Mouse (Mus musculus) CH12.LX (cell line): ENCODE data around the gene Gm20708. TPM values are rescaled to one million over a fixed set of nuclear protein-coding genes. Genes with fewer than 3 reads are reported as not detected.

ENCODE experiments used
- DNase-seq: peaks from one replicate; pipeline ENCODE4 v3.0.0-alpha.2; 2013; ENCODE audit errors: extremely low read depth
- H3K27ac ChIP-seq: 2 replicates; pipeline ENCODE4 v1.5.1; 2012; ENCODE audit warnings: low read depth, mild to moderate bottlenecking, control low read depth, moderate library complexity; ENCODE audit not compliant: insufficient read depth
- H3K27me3 ChIP-seq: replicated peaks from 2 replicates; pipeline ENCODE3; 2012; ENCODE audit warnings: inconsistent platforms
- H3K36me3 ChIP-seq, 2 experiments: replicated peaks in 1 of 2; 2 replicates each; pipeline versions ENCODE3 to v1.6.1; 2012; ENCODE audit warnings: inconsistent platforms in 1 of 2, low read length in 1 of 2, mild to moderate bottlenecking in 1 of 2, mixed read lengths in 1 of 2, moderate library complexity in 1 of 2; ENCODE audit not compliant: control insufficient read depth in 1 of 2, insufficient read depth in 1 of 2
- H3K4me1 ChIP-seq, 2 experiments: 2 replicates each; pipeline ENCODE4 v1.6.1; 2012; ENCODE audit warnings: inconsistent platforms in 1 of 2, moderate library complexity in 1 of 2; ENCODE audit not compliant: insufficient read depth in 2 of 2, control insufficient read depth in 1 of 2
- H3K4me2 ChIP-seq: 2 replicates; pipeline ENCODE4 v1.6.1; 2012; ENCODE audit warnings: low read depth, mild to moderate bottlenecking, control low read depth; ENCODE audit not compliant: poor library complexity, insufficient read depth, severe bottlenecking
- H3K4me3 ChIP-seq, 3 experiments: fragments of 150-350 bp in 1 of 3; sonication (generic) in 1 of 3; replicated peaks in 1 of 3; 2 replicates each; pipeline versions ENCODE3 to v1.5.1; 2011 to 2012; ENCODE audit warnings: low read depth in 2 of 3, low read length in 2 of 3, mild to moderate bottlenecking in 2 of 3, moderate library complexity in 2 of 3, control low read depth in 1 of 3, improper control_type of control experiment in 1 of 3, inconsistent platforms in 1 of 3, mixed read lengths in 1 of 3; ENCODE audit not compliant: poor library complexity in 1 of 3
- H3K79me2 ChIP-seq: replicated peaks from 2 replicates; pipeline ENCODE4 v1.6.1; 2012; ENCODE audit warnings: mild to moderate bottlenecking, moderate library complexity; ENCODE audit not compliant: control insufficient read depth, poor library complexity, insufficient read depth, severe bottlenecking; ENCODE audit errors: extremely low read depth
- H3K9ac ChIP-seq: 2 replicates; pipeline ENCODE4 v1.6.1; 2012; ENCODE audit warnings: low read depth, mild to moderate bottlenecking, control low read depth, moderate library complexity; ENCODE audit not compliant: insufficient read depth
- H3K9me3 ChIP-seq: replicated peaks from 2 replicates; pipeline ENCODE3; 2012; ENCODE audit warnings: low read length, inconsistent platforms, mixed read lengths
- BHLHE40 ChIP-seq: IDR thresholded peaks from 2 replicates; pipeline ENCODE4 v1.6.1; 2011; ENCODE audit warnings: mild to moderate bottlenecking, low read depth, low read length, improper control_type of control experiment
- CHD1 ChIP-seq: IDR thresholded peaks from 2 replicates; pipeline ENCODE4 v1.6.1; 2012; ENCODE audit warnings: low read depth, low read length, improper control_type of control experiment, inconsistent platforms
- CHD2 ChIP-seq: IDR thresholded peaks from 2 replicates; pipeline ENCODE4 v1.6.1; 2011; ENCODE audit warnings: low read length, improper control_type of control experiment
- CTCF ChIP-seq, 2 experiments: IDR thresholded peaks in 1 of 2; conservative IDR thresholded peaks in 1 of 2; 2 replicates each; pipeline ENCODE4 v1.5.1; 2011 to 2012; ENCODE audit warnings: low read depth in 2 of 2, low read length in 2 of 2, improper control_type of control experiment in 1 of 2, inconsistent platforms in 1 of 2, mild to moderate bottlenecking in 1 of 2, moderate library complexity in 1 of 2
- ELF1 ChIP-seq: IDR thresholded peaks from 2 replicates; pipeline ENCODE4 v1.6.1; 2014; ENCODE audit warnings: low read depth, mild to moderate bottlenecking, inconsistent platforms, low read length, improper control_type of control experiment
- EP300 ChIP-seq: IDR thresholded peaks from 2 replicates; pipeline ENCODE4 v1.6.1; 2011; ENCODE audit warnings: low read length, improper control_type of control experiment
- ETS1 ChIP-seq: conservative IDR thresholded peaks from 2 replicates; pipeline ENCODE4 v1.6.1; 2012; ENCODE audit warnings: low read depth, mild to moderate bottlenecking, inconsistent platforms, low read length, improper control_type of control experiment, moderate library complexity
- HCFC1 ChIP-seq: IDR thresholded peaks from 2 replicates; pipeline ENCODE4 v1.6.1; 2012; ENCODE audit warnings: low read depth, mild to moderate bottlenecking, inconsistent platforms, low read length, improper control_type of control experiment
- IRF4 ChIP-seq: IDR thresholded peaks from 2 replicates; pipeline ENCODE4 v1.6.1; 2014; ENCODE audit warnings: low read depth, mild to moderate bottlenecking, inconsistent platforms, low read length, improper control_type of control experiment
- JUN ChIP-seq: IDR thresholded peaks from 2 replicates; pipeline ENCODE4 v1.6.1; 2011; ENCODE audit warnings: low read depth, mild to moderate bottlenecking, low read length, improper control_type of control experiment, moderate library complexity; ENCODE audit not compliant: insufficient read depth
- JUND ChIP-seq: conservative IDR thresholded peaks from 2 replicates; pipeline ENCODE4 v1.6.1; 2011; ENCODE audit warnings: low read depth, low read length, improper control_type of control experiment
- MAFK ChIP-seq: IDR thresholded peaks from 2 replicates; pipeline ENCODE4 v1.6.1; 2011; ENCODE audit warnings: low read length, improper control_type of control experiment; ENCODE audit not compliant: insufficient replicate concordance
- MAX ChIP-seq: IDR thresholded peaks from 2 replicates; pipeline ENCODE4 v1.6.1; 2011; ENCODE audit warnings: low read length, improper control_type of control experiment
- MAZ ChIP-seq: IDR thresholded peaks from 2 replicates; pipeline ENCODE4 v1.6.1; 2012; ENCODE audit warnings: low read depth, mild to moderate bottlenecking, inconsistent platforms, low read length, improper control_type of control experiment, moderate library complexity
- MEF2A ChIP-seq: IDR thresholded peaks from 2 replicates; pipeline ENCODE4 v1.6.1; 2014; ENCODE audit warnings: low read depth, mild to moderate bottlenecking, inconsistent platforms, low read length, improper control_type of control experiment, borderline replicate concordance
- MXI1 ChIP-seq: IDR thresholded peaks from 2 replicates; pipeline ENCODE4 v1.6.1; 2011; ENCODE audit warnings: mild to moderate bottlenecking, low read depth, low read length, improper control_type of control experiment
- MYC ChIP-seq: IDR thresholded peaks from 2 replicates; pipeline ENCODE4 v1.6.1; 2011; ENCODE audit warnings: low read depth, mild to moderate bottlenecking, improper control_type of control experiment, low read length
- NELFE ChIP-seq: IDR thresholded peaks from 2 replicates; pipeline ENCODE4 v1.6.1; 2011; ENCODE audit warnings: low read depth, low read length, improper control_type of control experiment
- NRF1 ChIP-seq: IDR thresholded peaks from 2 replicates; pipeline ENCODE4 v1.6.1; 2014; ENCODE audit warnings: low read depth, mild to moderate bottlenecking, inconsistent platforms, low read length, improper control_type of control experiment, moderate library complexity
- POLR2A ChIP-seq: IDR thresholded peaks from 2 replicates; pipeline ENCODE4 v1.6.1; 2011; ENCODE audit warnings: low read depth, mild to moderate bottlenecking, improper control_type of control experiment, low read length
- RAD21 ChIP-seq: IDR thresholded peaks from 2 replicates; pipeline ENCODE4 v1.6.1; 2011; ENCODE audit warnings: low read depth, mild to moderate bottlenecking, low read length, improper control_type of control experiment, moderate library complexity
- RCOR1 ChIP-seq: conservative IDR thresholded peaks from 2 replicates; pipeline ENCODE4 v1.6.1; 2012; ENCODE audit warnings: low read depth, mild to moderate bottlenecking, inconsistent platforms, low read length, improper control_type of control experiment
- SIN3A ChIP-seq: IDR thresholded peaks from 2 replicates; pipeline ENCODE4 v1.6.1; 2012; ENCODE audit warnings: low read length, improper control_type of control experiment, inconsistent platforms
- SMC3 ChIP-seq: IDR thresholded peaks from 2 replicates; pipeline ENCODE4 v1.6.1; 2011; ENCODE audit warnings: low read depth, low read length, improper control_type of control experiment
- TBP ChIP-seq: conservative IDR thresholded peaks from 2 replicates; pipeline ENCODE4 v1.6.1; 2011; ENCODE audit warnings: low read depth, low read length, improper control_type of control experiment
- TCF12 ChIP-seq: IDR thresholded peaks from 2 replicates; pipeline ENCODE4 v1.6.1; 2014; ENCODE audit warnings: low read depth, mild to moderate bottlenecking, inconsistent platforms, low read length, improper control_type of control experiment
- UBTF ChIP-seq: IDR thresholded peaks from 2 replicates; pipeline ENCODE4 v1.6.1; 2012; ENCODE audit warnings: low read depth, mild to moderate bottlenecking, inconsistent platforms, low read length, improper control_type of control experiment, moderate library complexity
- USF1 ChIP-seq: IDR thresholded peaks from 2 replicates; pipeline ENCODE4 v1.6.1; 2014; ENCODE audit warnings: low read depth, mild to moderate bottlenecking, inconsistent platforms, low read length, improper control_type of control experiment
- USF2 ChIP-seq: conservative IDR thresholded peaks from 2 replicates; pipeline ENCODE4 v1.6.1; 2011; ENCODE audit warnings: low read depth, low read length, improper control_type of control experiment
- ZC3H11A ChIP-seq: IDR thresholded peaks from 2 replicates; pipeline ENCODE4 v1.6.1; 2012; ENCODE audit warnings: low read depth, mild to moderate bottlenecking, inconsistent platforms, low read length, improper control_type of control experiment
- ZKSCAN1 ChIP-seq: IDR thresholded peaks from 2 replicates; pipeline ENCODE4 v1.6.1; 2012; ENCODE audit warnings: low read depth, inconsistent platforms, low read length, improper control_type of control experiment, borderline replicate concordance
- ZMIZ1 ChIP-seq: IDR thresholded peaks from 2 replicates; pipeline ENCODE4 v1.6.1; 2012; ENCODE audit warnings: low read depth, mild to moderate bottlenecking, inconsistent platforms, low read length, improper control_type of control experiment
- ZNF384 ChIP-seq: IDR thresholded peaks from 2 replicates; pipeline ENCODE4 v1.6.1; 2012; ENCODE audit warnings: low read depth, low read length, improper control_type of control experiment, inconsistent platforms
- dilution Hi-C: fragments of 300-500 bp; cut with MboI; formaldehyde crosslinking; loops from 2 replicates; pipeline ENCODE4 v1.14.3; 2020; ENCODE audit warnings: low sequenced_read_pairs; ENCODE audit not compliant: extremely low pct_unique_long_range_greater_than_20kb, extremely low pct_ligation_motif_present
- in situ Hi-C: fragments of 300-500 bp; cut with MboI; formaldehyde crosslinking; loops from 3 replicates; pipeline ENCODE4 v1.14.3; 2019; ENCODE audit warnings: low sequenced_read_pairs, low pct_ligation_motif_present, low pct_unique_long_range_greater_than_20kb, mixed read lengths
- polyA plus RNA-seq: library from polyadenylated mRNA; unstranded; fragments of >175 nt; gene quantifications from 2 replicates; pipeline ENCODE4 v1.2.1, GENCODE M21; 2012; ENCODE audit warnings: low read depth; ENCODE audit not compliant: insufficient read length
- total RNA-seq, 2 experiments: library from RNA; depleted of rRNA; stranded (reverse); fragments of 300-350 nt in 1 of 2; fragments of >200 nt in 1 of 2; gene quantifications; 2 replicates each; pipeline ENCODE4 v1.2.3; 2012 to 2014

Gm20708 gene
- total and polyA plus RNA-seq, 3 experiments = 0.50 to 1.0 (median 0.80) TPM

GRCm38 (mm10) chr11:117799174-117799573, 10.3 kb upstream of the Gm20708 start:
- Histone ChIP-seq H3K9me3 (no peaks in the 10 kb centered on the region), H3K4me1 (peaks cover 49 to 93% of the 10 kb centered on the region in 2 experiments), H3K27ac (peak overlapping the region; percentile 86), H3K36me3 (peaks cover 0 to 14% of the 10 kb centered on the region in 2 experiments), H3K27me3 (no peaks in the 10 kb centered on the region), H3K79me2 (no peaks in the 10 kb centered on the region), H3K9ac (peak overlapping the region; percentile 6; the same call in 1 of the 2 replicates), H3K4me2 (peak overlapping the region; percentile 33; the same call in 1 of the 2 replicates), H3K4me3 (peak overlapping the region in 1 of 3 experiments; percentile 30)
- dilution Hi-C loops (no loop called here), in situ Hi-C loops (loop anchor here (5.0 kb wide), 1 partner anchor 412 kb away; no protein-coding TSS in a partner anchor)
- DNase-seq = peak; percentile 87
- TF ChIP-seq JUND (no peak), SMC3 (peak; percentile 16; the same call in 1 of the 2 replicates), ZNF384 (peak; percentile 93), EP300 (peak; percentile 97), MAX (peak; percentile 15; the same call in 1 of the 2 replicates), ZMIZ1 (0 out of 2 replicates have a peak, but pooled peaks have one; percentile 42), IRF4 (peak; percentile 99), HCFC1 (no peak), JUN (peak; percentile 50; the same call in 1 of the 2 replicates), RAD21 (peak; percentile 28), CHD2 (peak; percentile 84), ZKSCAN1 (no peak), MXI1 (peak; percentile 48; the same call in 1 of the 2 replicates), UBTF (peak; percentile 73; the same call in 1 of the 2 replicates), USF1 (no peak), POLR2A (peak; percentile 49; the same call in 1 of the 2 replicates), CHD1 (0 out of 2 replicates have a peak, but pooled peaks have one; percentile 71), USF2 (no peak), ELF1 (peak; percentile 70), MAFK (no peak), NRF1 (no peak), NELFE (no peak), BHLHE40 (peak; percentile 88), ZC3H11A (no peak), MEF2A (peak; percentile 98), MYC (0 out of 2 replicates have a peak, but pooled peaks have one; percentile 51), ETS1 (peak; percentile 92), TCF12 (peak; percentile 99), RCOR1 (peak; percentile 81), SIN3A (peak; percentile 84), TBP (peak; percentile 79), MAZ (peak; percentile 96), CTCF (conservative IDR thresholded peaks at IDR 0.05 in 1 of 2, IDR thresholded peaks at IDR 0.05 in 1 of 2; ENCODE audit: low read depth in 2 of 2, low read length in 2 of 2) (peak in 1 of 2 experiments; percentile 24; a peak in 2 of 4 replicates)
